Mouse (Mus musculus): ENCODE measurements at regions not wholly inside any gene's neighbourhood (a gene's known extent, or its start where the extent isn't known, plus 50 kb on each side); places are given as distances from the start of the nearest gene placed in this dataset.
A peak's percentile ranks its signal among the peaks of the same experiment; 100 is the strongest.

DNA sequence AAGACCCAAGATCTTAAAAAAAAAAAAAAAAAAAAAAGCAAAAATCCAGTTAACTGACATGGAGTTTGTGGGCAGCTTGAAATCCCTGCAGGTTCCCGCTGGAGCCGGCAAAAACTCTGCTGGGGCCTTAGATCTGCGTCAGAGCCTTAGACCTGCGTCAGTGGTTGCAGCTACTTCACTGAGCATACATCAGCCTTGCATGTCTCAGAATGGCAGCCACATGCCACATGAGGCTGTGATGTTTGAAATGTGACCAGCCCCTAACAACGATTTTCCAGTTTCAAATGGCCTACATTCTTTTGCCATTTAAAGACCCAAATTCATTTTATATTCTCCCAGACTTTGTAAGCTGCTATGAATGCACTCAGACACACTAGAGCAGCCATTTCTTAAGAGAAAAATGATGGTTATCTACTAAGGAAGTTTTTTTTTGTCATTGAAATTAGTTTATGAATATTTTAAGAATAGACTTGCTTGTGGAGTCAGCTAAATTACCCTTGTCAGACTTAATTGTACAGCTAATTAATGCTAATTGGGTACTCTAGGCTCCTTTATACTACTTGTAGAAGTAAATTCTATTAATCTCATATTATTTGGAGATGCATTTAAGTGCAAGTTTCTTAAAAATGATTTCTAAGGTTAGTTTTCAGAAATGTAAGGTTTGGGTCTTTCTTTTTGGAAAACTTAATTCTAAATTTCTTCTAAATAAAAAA is 70.8 kb downstream of the Toporsl start:
- DNase-seq (ENCODE audit: low spot score in 2 of 2) = no peak

DNA sequence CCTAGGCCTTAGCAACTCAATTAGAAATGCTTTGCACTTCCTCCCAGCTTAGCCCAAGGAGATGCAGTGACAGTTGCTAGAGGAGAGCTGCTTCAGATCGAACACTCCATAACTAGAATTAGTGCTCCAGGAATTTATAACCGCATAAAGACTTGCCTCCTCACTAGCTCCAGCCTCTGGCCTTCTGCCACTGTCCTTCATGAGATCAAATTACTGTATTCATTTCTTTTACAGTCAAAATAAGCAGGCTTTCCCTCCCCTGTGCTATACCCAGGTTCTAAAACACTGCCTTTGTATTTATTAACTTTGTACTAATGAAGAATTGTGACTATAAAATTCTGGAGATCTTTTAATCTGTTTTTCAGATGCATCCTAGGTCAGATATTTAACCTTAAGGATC is 104.8 kb upstream of the Olfr275 start:
- no peak for DNase-seq (ENCODE audit: low spot score in 2 of 2)

DNA sequence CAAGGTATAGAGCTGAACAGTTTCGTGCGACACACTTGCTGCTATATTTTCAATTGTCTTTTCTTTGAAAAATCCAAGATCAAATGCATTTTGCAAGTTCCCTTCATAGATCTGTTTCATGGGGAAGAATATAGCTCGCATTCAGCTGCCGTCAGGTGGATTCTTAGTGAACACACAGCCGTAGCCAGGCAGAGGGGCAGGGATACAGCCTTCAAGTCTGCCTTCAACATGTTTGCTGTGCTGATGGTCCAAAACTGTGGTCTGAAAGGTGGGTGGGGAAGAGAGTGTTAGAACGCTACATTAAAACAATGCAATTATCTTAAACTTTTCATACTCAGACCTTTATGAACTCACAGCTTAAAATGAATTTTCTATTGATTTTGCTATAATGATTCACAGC is 88.2 kb upstream of the Olfr275 start:
- no peak for DNase-seq (ENCODE audit: low spot score in 2 of 2)

DNA sequence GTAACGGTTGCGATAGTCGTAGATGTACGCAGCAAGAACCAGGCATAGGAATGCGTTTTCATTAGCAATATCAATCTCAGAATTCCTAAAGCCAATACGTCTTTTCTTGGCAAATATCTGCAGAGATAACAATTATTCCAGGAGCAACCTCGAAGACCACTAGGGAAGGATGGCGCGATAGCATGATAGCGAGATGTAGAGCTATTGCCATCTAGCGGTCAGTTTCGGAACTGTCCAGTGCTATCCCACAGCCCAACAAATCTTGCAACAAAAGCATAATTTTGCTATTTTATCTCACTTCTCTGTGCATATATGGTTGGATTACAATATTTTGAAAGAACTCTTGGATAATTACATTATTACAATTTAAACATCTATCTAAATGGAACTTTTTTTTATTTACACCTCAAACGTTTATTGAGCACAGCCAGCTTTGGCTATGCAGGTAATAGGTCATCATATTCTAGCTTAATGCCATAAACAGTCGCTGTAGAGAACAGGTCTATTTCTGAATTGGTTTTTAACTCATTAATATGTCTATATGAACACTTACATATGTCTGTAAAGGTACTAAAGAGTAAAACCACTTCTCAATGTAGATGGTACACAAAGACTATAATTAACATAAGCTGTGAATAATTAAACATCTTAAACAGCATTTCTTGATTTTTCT is 87.6 kb upstream of the Olfr275 start:
- DNase-seq (ENCODE audit: low spot score in 2 of 2) = peak; percentile 61 to 70

DNA sequence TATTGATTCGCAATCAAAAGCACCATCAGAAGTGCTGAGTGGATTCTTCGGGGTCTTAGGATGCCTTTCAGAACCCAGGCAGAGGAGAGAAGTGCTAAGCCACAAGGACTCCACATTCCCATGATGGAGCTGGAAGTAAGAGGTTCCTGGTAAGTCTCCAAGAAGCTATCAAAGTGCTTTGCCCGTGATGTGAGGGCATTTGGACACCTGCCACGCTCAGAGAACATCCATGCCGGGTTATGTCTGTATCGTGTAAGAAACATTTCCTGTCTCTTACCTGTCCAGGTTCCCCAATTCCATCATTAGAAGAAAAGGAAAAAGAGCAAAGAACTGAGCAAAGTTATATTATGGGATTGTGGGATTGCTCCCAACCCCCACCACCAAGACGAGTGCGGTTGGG is 81.3 kb upstream of the Olfr275 start:
- DNase-seq (ENCODE audit: low spot score in 2 of 2) = no peak

DNA sequence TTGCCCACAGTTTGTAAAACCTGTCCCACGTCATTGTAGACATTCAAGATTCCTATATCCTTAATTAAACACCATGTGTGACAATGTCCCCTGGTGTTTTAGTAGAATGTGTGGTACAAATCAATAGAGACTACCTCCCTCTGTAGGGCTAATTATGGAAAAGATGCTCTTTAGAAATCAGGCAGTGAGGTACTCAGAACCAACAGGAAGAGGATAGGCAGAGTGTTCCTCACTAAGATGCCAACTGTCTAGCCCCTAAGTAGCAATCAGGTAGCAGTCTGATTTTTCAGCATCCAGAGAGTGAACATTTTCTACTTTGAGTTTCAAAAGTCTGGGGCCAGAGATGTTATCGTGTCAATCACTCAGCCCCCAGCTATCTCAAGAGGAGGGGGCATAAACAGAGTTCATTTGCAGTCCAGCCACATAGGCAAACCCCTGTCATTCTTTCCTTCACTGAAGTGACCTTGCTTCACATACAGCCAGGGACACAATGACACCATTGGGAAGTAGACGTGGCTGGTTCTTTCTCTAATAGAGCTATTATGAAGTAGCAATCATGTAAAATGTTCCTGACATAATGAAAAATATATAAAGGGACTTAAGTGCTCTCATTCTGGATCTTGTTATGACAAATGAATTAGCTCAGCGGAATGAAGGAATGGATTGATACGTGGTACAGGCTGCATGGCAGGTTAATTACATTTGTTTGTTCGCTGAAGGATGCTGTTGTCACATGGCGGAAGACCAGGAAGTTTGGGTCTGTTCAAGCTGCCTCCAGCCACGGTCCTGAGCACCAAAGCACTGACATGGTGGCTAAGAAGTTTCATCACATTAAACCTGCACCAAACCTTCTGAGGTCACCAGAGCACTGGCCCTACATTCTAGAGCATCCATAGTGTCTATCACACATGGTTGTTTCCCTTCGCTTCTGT is 74.6 kb upstream of the Olfr275 start:
- no peak for DNase-seq (ENCODE audit: low spot score in 2 of 2)

DNA sequence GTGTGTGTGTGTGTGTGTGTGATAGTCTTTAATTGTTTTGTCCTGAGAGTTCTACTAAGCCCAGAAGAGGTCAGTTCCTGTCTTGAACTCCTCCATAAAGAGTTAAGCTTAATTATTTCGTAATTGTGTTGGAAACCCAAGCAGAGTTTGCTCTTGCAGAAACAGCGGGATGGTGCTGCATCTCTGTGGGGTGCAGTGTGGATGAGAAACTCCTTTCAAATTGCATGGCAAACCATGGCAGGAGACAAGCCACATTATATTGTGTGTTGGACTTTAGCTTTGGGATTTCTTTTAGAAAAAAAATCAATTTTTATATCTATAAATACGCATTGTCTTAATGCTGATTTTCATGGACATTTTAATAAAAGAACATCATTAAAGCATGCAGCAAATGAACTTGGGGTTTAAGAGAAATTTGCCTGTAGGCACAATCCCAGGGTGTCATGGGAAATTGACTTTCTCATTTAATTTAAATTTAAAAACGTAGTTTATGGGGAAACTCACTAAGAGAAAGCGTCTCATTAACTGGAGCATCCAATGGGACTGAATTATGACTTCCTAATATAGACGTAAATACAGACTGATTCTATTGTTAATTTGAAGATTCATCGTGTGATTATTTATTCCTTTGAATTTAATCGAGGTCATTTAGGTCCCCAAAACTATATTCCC is 61.4 kb upstream of the Olfr275 start:
- no peak for DNase-seq (ENCODE audit: low spot score in 2 of 2)

Data from frontal cortex, postnatal 25 days (tissue).